Mouse (Mus musculus) layer of hippocampus, postnatal 36 days (tissue): Measurements from ENCODE around the gene Iqgap1. TPM values are rescaled to one million over a fixed set of nuclear protein-coding genes. Genes with fewer than 3 reads are reported as not detected.
A peak's percentile ranks its signal among the peaks of the same experiment; 100 is the strongest.
"Not testable (repeated sequence)": the region's sequence is repeated elsewhere in the genome, so short reads cannot be mapped to it uniquely, and the experiment has no call there.

Experiments
- DNase-seq, 2 experiments: peaks; one replicate each; pipeline ENCODE4 v3.0.0; 2022
- total RNA-seq, 2 experiments: library from RNA; stranded (reverse); gene quantifications; 2 replicates each; pipeline ENCODE4 v1.2.3; 2021

Gene Iqgap1
- total RNA-seq, 2 experiments from 2014 or later, result 19.5 to 23.9 TPM

- DNase-seq, result no peak
Observed at GRCm38 (mm10) chr7:80843176-80843575, 17.4 kb upstream of the Iqgap1 start.

GRCm38 (mm10) chr7:80842132-80842531 lies 16.4 kb upstream of the Iqgap1 start:
- no peak for DNase-seq

GRCm38 (mm10) chr7:80840937-80841336 lies 15.2 kb upstream of the Iqgap1 start:
- DNase-seq, result no peak

GRCm38 (mm10) chr7:80840241-80840640 lies 14.5 kb upstream of the Iqgap1 start:
- DNase-seq, result no peak

- no peak for DNase-seq
Observed at GRCm38 (mm10) chr7:80839755-80840154, 14.0 kb upstream of the Iqgap1 start.

GRCm38 (mm10) chr7:80838247-80838646 lies 12.5 kb upstream of the Iqgap1 start:
- no peak for DNase-seq

- DNase-seq, result no peak
Observed at GRCm38 (mm10) chr7:80837736-80838135, 12.0 kb upstream of the Iqgap1 start.

GRCm38 (mm10) chr7:80835984-80836652 lies 10.3 kb upstream of the Iqgap1 start:
- DNase-seq, result no peak

- no peak for DNase-seq
Observed at GRCm38 (mm10) chr7:80833651-80834532, 8.1 kb upstream of the Iqgap1 start.

- DNase-seq, result not testable (repeated sequence)
Observed at GRCm38 (mm10) chr7:80832996-80833650, 7.3 kb upstream of the Iqgap1 start.

- DNase-seq, result no peak
Observed at GRCm38 (mm10) chr7:80832191-80832590, 6.4 kb upstream of the Iqgap1 start.

GRCm38 (mm10) chr7:80830193-80830803 lies 4.5 kb upstream of the Iqgap1 start:
- DNase-seq, result no peak

- peak in 1 of 2 experiments; percentile 23 for DNase-seq
Observed at GRCm38 (mm10) chr7:80828146-80828860, 2.5 kb upstream of the Iqgap1 start.

GRCm38 (mm10) chr7:80823875-80824682 lies 1.7 kb downstream of the Iqgap1 start:
- DNase-seq, result no peak

- no peak for DNase-seq
Observed at GRCm38 (mm10) chr7:80823267-80823666, 2.5 kb downstream of the Iqgap1 start.

- DNase-seq, result no peak
Observed at GRCm38 (mm10) chr7:80820838-80821237, 4.9 kb downstream of the Iqgap1 start.

GRCm38 (mm10) chr7:80816641-80817040 lies 9.1 kb downstream of the Iqgap1 start:
- DNase-seq, result no peak

- DNase-seq, result no peak
Observed at GRCm38 (mm10) chr7:80813397-80813796, 12.4 kb downstream of the Iqgap1 start.

- peak; percentile 24 to 39 for DNase-seq
Observed at GRCm38 (mm10) chr7:80806331-80806730, 19.4 kb downstream of the Iqgap1 start.

GRCm38 (mm10) chr7:80803173-80803872 lies 22.5 kb downstream of the Iqgap1 start:
- peak; percentile 86 to 88 for DNase-seq
